Mouse (Mus musculus): ENCODE results near the gene Vmn1r83. TPM values are rescaled to one million over a fixed set of nuclear protein-coding genes. Genes with fewer than 3 reads are reported as not detected.

The Vmn1r83 gene
- 0.05 TPM in 1 of 2 replicates, not detected in the other for polyA plus RNA-seq (2015; fragmentation: Nextera tagmentation; extraction: Ambion mirVana)

- no peak within 1 kb of the TSS for H3K27ac ChIP-seq (replicated peaks)
- no peaks in the 10 kb centered on the region for H3K27me3 ChIP-seq
- H3K4me3 ChIP-seq (replicated peaks), result no peak within 1 kb of the TSS
- H3K36me3 ChIP-seq, result no peaks in the 10 kb centered on the region
- no peak for ATAC-seq (ENCODE audit: insufficient number of reproducible peaks, low FRiP score, low TSS enrichment, low read depth)
- WGBS, result 81% methylated on average over 2 of the region's 2 CpGs
- peaks cover 9% of the 10 kb centered on the region; the same call in 1 of the 2 replicates for H3K9me3 ChIP-seq (replicated peaks)
- H3K4me1 ChIP-seq, result no peaks in the 10 kb centered on the region
- H3K4me2 ChIP-seq (replicated peaks), result no peak within 1 kb of the TSS
- no peak within 1 kb of the TSS for H3K9ac ChIP-seq
Measured at GRCm38 (mm10) chr7:12329381-12329780, at the start of gene Vmn1r83. Gene Vmn1r83, minus strand, starts transcription at chr7:12329481.

- 63% methylated on average over 1 of the region's 1 CpGs for WGBS
- H3K27ac ChIP-seq (replicated peaks), result no peak within 1 kb of the TSS
- H3K36me3 ChIP-seq, result no peaks in the 10 kb centered on the region
- ATAC-seq (ENCODE audit: insufficient number of reproducible peaks, low FRiP score, low TSS enrichment, low read depth), result no peak
- H3K27me3 ChIP-seq, result no peaks in the 10 kb centered on the region
- no peak within 1 kb of the TSS for H3K9ac ChIP-seq
- H3K4me3 ChIP-seq (replicated peaks), result no peak within 1 kb of the TSS
- no peaks in the 10 kb centered on the region for H3K4me1 ChIP-seq
- H3K4me2 ChIP-seq (replicated peaks), result no peak within 1 kb of the TSS
- no peaks in the 10 kb centered on the region for H3K9me3 ChIP-seq (replicated peaks)
Measured at GRCm38 (mm10) chr7:12369173-12369572, 39.9 kb upstream of the Vmn1r83 start, which contains the start of gene Vmn1r84. Gene Vmn1r84, minus strand, starts transcription at chr7:12369273.

GRCm38 (mm10) chr7:12300130-12300529, 29.2 kb downstream of the Vmn1r83 start, which contains the start of gene Vmn1r82:
Gene Vmn1r82, plus strand, starts transcription at chr7:12300430.
- WGBS, result 44% methylated on average over 2 of the region's 2 CpGs
- Histone ChIP-seq H3K4me3 (replicated peaks) (no peak within 1 kb of the TSS), H3K27ac (replicated peaks) (no peak within 1 kb of the TSS), H3K9ac (no peak within 1 kb of the TSS), H3K4me1 (no peaks in the 10 kb centered on the region), H3K4me2 (replicated peaks) (no peak within 1 kb of the TSS), H3K9me3 (replicated peaks) (no peaks in the 10 kb centered on the region), H3K27me3 (no peaks in the 10 kb centered on the region), H3K36me3 (no peaks in the 10 kb centered on the region)
- ATAC-seq (ENCODE audit: insufficient number of reproducible peaks, low FRiP score, low TSS enrichment, low read depth), result no peak

Small RNA genes within 50 kb of the gene (microRNA-seq; reads per million reads assigned to microRNA genes)
- gene Gm23521 (ENCODE audit: borderline number of aligned reads), result not detected

Other genes starting within 250 kb of the Vmn1r83 start
- gene Vmn1r78, start 179.2 kb downstream of the Vmn1r83 start, polyA plus RNA-seq (2015; fragmentation: Nextera tagmentation; extraction: Ambion mirVana), result 0.05 TPM in 1 of 2 replicates, not detected in the other
- gene Vmn1r79, start 158.2 kb downstream of the Vmn1r83 start, polyA plus RNA-seq (2015; fragmentation: Nextera tagmentation; extraction: Ambion mirVana), result not detected in 2 replicates
- gene Vmn1r80, start 140.2 kb downstream of the Vmn1r83 start, polyA plus RNA-seq (2015; fragmentation: Nextera tagmentation; extraction: Ambion mirVana), result not detected in 2 replicates
- gene Vmn1r81, start 61.2 kb downstream of the Vmn1r83 start, polyA plus RNA-seq (2015; fragmentation: Nextera tagmentation; extraction: Ambion mirVana), result 0.01 TPM in 1 of 2 replicates, not detected in the other
- not detected in 2 replicates for gene Vmn1r82, start 29.1 kb downstream of the Vmn1r83 start, polyA plus RNA-seq (2015; fragmentation: Nextera tagmentation; extraction: Ambion mirVana)
- gene Vmn1r84, start 39.8 kb upstream of the Vmn1r83 start, polyA plus RNA-seq (2015; fragmentation: Nextera tagmentation; extraction: Ambion mirVana), result 0.07 TPM in 1 of 2 replicates, not detected in the other
- gene Zfp551, start 93.3 kb upstream of the Vmn1r83 start, polyA plus RNA-seq (2015; fragmentation: Nextera tagmentation; extraction: Ambion mirVana), result 5.1 and 5.2 TPM in 2 replicates
- 18.2 and 18.6 TPM in 2 replicates for gene Zfp606, start 148.8 kb upstream of the Vmn1r83 start, polyA plus RNA-seq (2015; fragmentation: Nextera tagmentation; extraction: Ambion mirVana)
- not detected in 2 replicates for gene 2900092C05Rik, start 183.0 kb upstream of the Vmn1r83 start, polyA plus RNA-seq (2015; fragmentation: Nextera tagmentation; extraction: Ambion mirVana)